Mouse (Mus musculus) liver, embryonic 14.5 days (tissue): ENCODE results near the gene Surf4. TPM values are rescaled to one million over a fixed set of nuclear protein-coding genes. Genes with fewer than 3 reads are reported as not detected.
A peak's percentile ranks its signal among the peaks of the same experiment; 100 is the strongest.

Experiments
- ATAC-seq: fragments of 200-750 bp; cut with Nextera tagmentation; 2 replicates; pipeline ENCODE4 v1.8.0; 2017; ENCODE audit warnings: moderate number of reproducible peaks, mild to moderate bottlenecking, moderate library complexity; ENCODE audit not compliant: insufficient read depth
- DNase-seq, 3 experiments: peaks; one replicate each; pipeline ENCODE4 v3.0.0-alpha.2; 2012 to 2013; ENCODE audit warnings: low read depth in 3 of 3, low spot score in 3 of 3
- H3K27ac ChIP-seq: fragments of 300-500 bp; sonication (generic); 2 replicates; pipeline ENCODE4 v1.5.1; 2014; ENCODE audit warnings: moderate library complexity, mild to moderate bottlenecking, control low read depth, inconsistent platforms
- H3K27me3 ChIP-seq: fragments of 300-500 bp; sonication (generic); 2 replicates; pipeline ENCODE4 v1.6.1; 2014; ENCODE audit warnings: mild to moderate bottlenecking, low read length, moderate library complexity; ENCODE audit not compliant: control insufficient read depth, insufficient read depth
- H3K36me3 ChIP-seq: fragments of 300-500 bp; sonication (generic); replicated peaks from 2 replicates; pipeline ENCODE4 v1.6.1; 2014; ENCODE audit warnings: low read depth; ENCODE audit not compliant: control insufficient read depth, insufficient read depth
- H3K4me1 ChIP-seq, 2 experiments: fragments of 200-500 bp in 1 of 2; fragments of 300-500 bp in 1 of 2; sonication (generic) in 1 of 2; replicated peaks; 2 replicates each; pipeline ENCODE4 v1.6.1; 2012 to 2014; ENCODE audit warnings: antibody characterized with exemption in 1 of 2, inconsistent platforms in 1 of 2, low read length in 1 of 2; ENCODE audit not compliant: control insufficient read depth in 2 of 2, insufficient read depth in 2 of 2
- H3K4me2 ChIP-seq: fragments of 300-500 bp; sonication (generic); 2 replicates; pipeline ENCODE4 v1.6.1; 2014; ENCODE audit warnings: low read depth, mild to moderate bottlenecking, control low read depth, moderate library complexity
- H3K4me3 ChIP-seq, 2 experiments: fragments of 200-500 bp in 1 of 2; fragments of 300-500 bp in 1 of 2; sonication (generic) in 1 of 2; 2 replicates each; pipeline ENCODE4 v1.5.1; 2012 to 2014; ENCODE audit warnings: low read depth in 2 of 2, low read length in 2 of 2, mild to moderate bottlenecking in 2 of 2, control low read depth in 1 of 2, inconsistent platforms in 1 of 2, moderate library complexity in 1 of 2; ENCODE audit not compliant: insufficient read depth in 1 of 2
- H3K9ac ChIP-seq: fragments of 300-500 bp; sonication (generic); replicated peaks from 2 replicates; pipeline ENCODE4 v1.6.1; 2014; ENCODE audit warnings: mild to moderate bottlenecking, control low read depth, moderate library complexity
- H3K9me3 ChIP-seq: fragments of 300-500 bp; sonication (generic); 2 replicates; pipeline ENCODE4 v1.6.1; 2016; ENCODE audit warnings: low read length, mixed read lengths; ENCODE audit not compliant: control insufficient read depth
- CTCF ChIP-seq: IDR thresholded peaks from 2 replicates; pipeline ENCODE4 v1.5.1; 2016; ENCODE audit warnings: antibody characterized with exemption, low read depth, control low read depth
- EP300 ChIP-seq: IDR thresholded peaks from 2 replicates; pipeline ENCODE4 v1.6.1; 2016; ENCODE audit warnings: antibody characterized with exemption, low read depth
- WGBS: fragments of 180-500 bp; shearing (Covaris S2); extraction: QIAGEN DNeasy Blood & Tissue Kit; methylation state at CpG from one replicate; pipeline ENCODE4 v1.1.7; 2014; ENCODE audit not compliant: insufficient replicate concordance; 5-methylcytosine and 5-hydroxymethylcytosine counted together
- polyA plus RNA-seq, 2 experiments: library from polyadenylated mRNA; depleted of rRNA in 1 of 2; stranded (reverse) in 1 of 2; unstranded in 1 of 2; fragments of >200 nt; fragmentation: Nextera tagmentation in 1 of 2; extraction: Ambion mirVana in 1 of 2; gene quantifications; 2 replicates each; pipeline versions ENCODE4 v1.2.1 to v1.2.3; 2012 to 2014

The Surf4 gene
- polyA plus RNA-seq, 2 experiments = 53.4 to 83.1 TPM

DNA sequence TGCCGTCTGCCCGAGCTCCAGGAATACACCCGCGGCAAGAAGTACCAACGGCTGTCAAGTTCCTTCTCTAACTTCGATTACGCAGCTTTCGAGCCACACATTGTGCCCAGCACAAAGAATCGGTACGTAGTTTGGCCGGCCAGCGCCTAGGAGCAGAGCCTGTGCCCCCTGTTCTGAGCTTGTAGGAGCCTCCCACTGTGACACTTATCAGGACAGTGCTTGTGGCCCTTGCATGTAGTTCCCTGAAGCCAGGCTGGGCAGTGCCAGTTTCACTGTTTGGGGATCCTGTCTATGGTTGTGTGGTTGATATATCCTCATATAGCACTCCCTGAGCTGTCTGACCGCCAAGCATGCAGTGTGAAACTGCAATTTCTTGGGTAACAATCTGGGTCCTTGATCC, 17.0 kb downstream of the Surf4 start:
- WGBS = 1% methylated on average over 13 of the region's 13 CpGs
- H3K4me1 ChIP-seq = peaks cover 16 to 25% of the 10 kb centered on the region in 2 experiments
- H3K4me3 ChIP-seq = peak overlapping the region; percentile 71 to 89
- peaks cover 60% of the 10 kb centered on the region for H3K36me3 ChIP-seq
- H3K27ac ChIP-seq = peak overlapping the region; percentile 62
- H3K27me3 ChIP-seq = no peaks in the 10 kb centered on the region
- TF ChIP-seq EP300 (no peak), CTCF (no peak)
- H3K9ac ChIP-seq = peak overlapping the region; percentile 72
- H3K4me2 ChIP-seq = peak overlapping the region; percentile 99
- H3K9me3 ChIP-seq = no peaks in the 10 kb centered on the region
- no peak for DNase-seq
- peak; percentile 54 for ATAC-seq

GRCm38 (mm10) chr2:26915927-26916728, 17.6 kb downstream of the Surf4 start, which contains the start of the genes Surf2 and Surf1:
Surf2 (plus strand) TSS chr2:26916367.
Surf1 (minus strand) TSS chr2:26916530.
- Histone ChIP-seq H3K36me3 (peaks cover 61% of the 10 kb centered on the region), H3K4me1 (peaks cover 16 to 25% of the 10 kb centered on the region in 2 experiments), H3K4me2 (peak within 1 kb of the TSS; percentile 99), H3K4me3 (peak within 1 kb of the TSS; percentile 71 to 89), H3K9me3 (no peaks in the 10 kb centered on the region), H3K9ac (peak within 1 kb of the TSS; percentile 72), H3K27ac (peak within 1 kb of the TSS; percentile 62), H3K27me3 (no peaks in the 10 kb centered on the region)
- DNase-seq (peak; percentile 65 to 70 (median 65)), ATAC-seq (peak; percentile 71)
- 2% methylated on average over 47 of the region's 47 CpGs for WGBS
- no peak for TF ChIP-seq EP300
- no peak for TF ChIP-seq CTCF

- no peak for TF ChIP-seq EP300
- TF ChIP-seq CTCF = no peak
- WGBS = 54% methylated on average over 8 of the region's 8 CpGs
- peaks cover 46% of the 10 kb centered on the region for H3K36me3 ChIP-seq
- no peak overlapping the region for H3K9ac ChIP-seq
- no peaks in the 10 kb centered on the region for H3K27me3 ChIP-seq
- no peaks in the 10 kb centered on the region for H3K9me3 ChIP-seq
- no peak overlapping the region for H3K4me3 ChIP-seq
- no peak overlapping the region for H3K27ac ChIP-seq
- peaks cover 17 to 25% of the 10 kb centered on the region in 2 experiments for H3K4me1 ChIP-seq
- no peak overlapping the region; the same call in 1 of the 2 replicates for H3K4me2 ChIP-seq
- ATAC-seq = no peak
- DNase-seq = no peak
Observed at GRCm38 (mm10) chr2:26914148-26914941, 19.4 kb downstream of the Surf4 start.

- DNase-seq = no peak
- 46% methylated on average over 17 of the region's 17 CpGs for WGBS
- Histone ChIP-seq H3K4me1 (peaks cover 24 to 32% of the 10 kb centered on the region in 2 experiments), H3K9me3 (no peaks in the 10 kb centered on the region), H3K27ac (no peak overlapping the region), H3K4me3 (no peak overlapping the region), H3K9ac (no peak overlapping the region), H3K4me2 (peak overlapping the region; percentile 97), H3K36me3 (peaks cover 38% of the 10 kb centered on the region), H3K27me3 (no peaks in the 10 kb centered on the region)
- ATAC-seq = no peak
- no peak for TF ChIP-seq CTCF
Observed at GRCm38 (mm10) chr2:26913416-26914147, 20.1 kb downstream of the Surf4 start.
